Comparison of ENCODE assay signal across 11 mouse cellular contexts in the genomic region with DNA sequence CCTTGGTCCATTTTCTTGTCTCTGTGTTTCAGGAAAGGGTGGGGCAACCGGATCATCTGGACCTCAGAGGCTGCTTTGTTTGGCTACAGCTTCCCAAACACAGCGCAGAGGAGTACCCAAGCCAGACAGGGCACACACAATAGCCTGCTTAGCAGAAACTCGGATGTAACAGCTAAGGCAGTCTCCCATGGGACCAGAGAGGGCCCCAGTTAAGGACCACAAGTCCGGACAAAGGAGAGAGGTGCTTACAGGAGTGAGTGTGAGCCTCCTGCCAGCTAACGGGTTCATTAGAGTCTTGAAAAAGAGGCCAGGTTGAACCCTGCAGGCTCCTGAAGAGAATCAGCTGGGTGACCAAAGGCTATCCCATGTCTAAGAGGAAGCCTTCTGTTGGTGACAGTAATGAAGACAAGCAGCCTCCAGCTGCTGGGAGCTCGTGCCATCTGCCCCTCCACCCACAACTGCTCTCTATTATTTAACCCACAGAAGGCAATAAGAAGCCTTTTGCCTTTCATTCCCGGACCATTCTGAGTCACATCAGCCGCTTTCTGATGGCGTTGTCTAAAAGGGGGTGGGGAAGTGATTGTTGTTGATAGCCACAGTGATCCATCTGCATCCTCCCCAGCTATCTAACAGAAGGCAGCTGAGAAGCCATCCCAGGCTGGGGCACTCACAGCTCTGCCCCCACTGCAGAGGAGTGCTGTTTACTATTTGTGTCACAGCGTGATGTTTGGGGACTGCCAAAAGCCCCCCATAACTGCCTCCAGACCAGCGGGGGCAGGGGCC. TPM values are rescaled to one million over a fixed set of nuclear protein-coding genes. Genes with fewer than 3 reads are reported as not detected.
A peak's percentile ranks its signal among the peaks of the same experiment; 100 is the strongest.
DNase-seq lines count a peak whose midpoint lies in the region; ATAC-seq lines count a peak whose summit lies in the region.
"Had no signal": no experiment of that assay in that cellular context is flagged by ENCODE, and none has a peak within 500 bp of the region (broad histone marks: within the 10 kb centered on the region; RNA-seq: fewer than 3 reads in every experiment).

No protein-coding gene starts in this region.

- H3K4me2 ChIP-seq in embryonic facial prominence, embryonic 14.5 days (ENCODE audit: low read depth, low read length): no peak overlapping the region
- H3K4me2 ChIP-seq in midbrain, embryonic 15.5 days: no peak overlapping the region
- H3K4me2 ChIP-seq: heart, embryonic 15.5 days; lung, embryonic 15.5 days had no signal

- H3K4me3 ChIP-seq in embryonic facial prominence, embryonic 14.5 days (ENCODE audit: low read depth, low read length): no peak overlapping the region
- no peak overlapping the region for H3K4me3 ChIP-seq in midbrain, embryonic 15.5 days
- H3K4me3 ChIP-seq: heart, embryonic 15.5 days; lung, embryonic 15.5 days had no signal

- H3K9ac ChIP-seq in embryonic facial prominence, embryonic 14.5 days (ENCODE audit: low read depth, low read length): no peak overlapping the region
- H3K9ac ChIP-seq in midbrain, embryonic 15.5 days: no peak overlapping the region
- H3K9ac ChIP-seq: heart, embryonic 15.5 days; lung, embryonic 15.5 days had no signal

- no peaks in the 10 kb centered on the region for H3K27me3 ChIP-seq in embryonic facial prominence, embryonic 14.5 days (replicated peaks; ENCODE audit: control insufficient read depth, insufficient read depth, low read length)
- no peaks in the 10 kb centered on the region for H3K27me3 ChIP-seq in midbrain, embryonic 15.5 days (replicated peaks)
- H3K27me3 ChIP-seq: heart, embryonic 15.5 days; lung, embryonic 15.5 days; Patski had no signal

- H3K36me3 ChIP-seq in embryonic facial prominence, embryonic 14.5 days (ENCODE audit: control insufficient read depth, insufficient read depth, low read length): no peaks in the 10 kb centered on the region
- no peaks in the 10 kb centered on the region for H3K36me3 ChIP-seq in midbrain, embryonic 15.5 days (replicated peaks)
- H3K36me3 ChIP-seq: heart, embryonic 15.5 days; lung, embryonic 15.5 days had no signal

- 52% methylated on average over 11 of the region's 11 CpGs for WGBS in embryonic facial prominence, embryonic 14.5 days
- whole genome bisulfite sequencing in midbrain, embryonic 15.5 days: 40% methylated on average over 11 of the region's 11 CpGs

- H3K4me1 ChIP-seq in embryonic facial prominence, embryonic 14.5 days (ENCODE audit: control insufficient read depth, insufficient read depth, low read length): no peaks in the 10 kb centered on the region
- H3K4me1 ChIP-seq in midbrain, embryonic 15.5 days: no peaks in the 10 kb centered on the region
- H3K4me1 ChIP-seq: heart, embryonic 15.5 days; lung, embryonic 15.5 days had no signal

- ATAC-seq in embryonic facial prominence, embryonic 14.5 days (ENCODE audit: low read depth): peak; percentile 53; the same call in 1 of the 2 replicates
- peak; percentile 48; the same call in 1 of the 2 replicates for ATAC-seq in midbrain, embryonic 15.5 days (replicated peaks)
- no peak for ATAC-seq in monocyte, adult 5-6 weeks (replicated peaks; ENCODE audit: insufficient number of reproducible peaks, low FRiP score, low TSS enrichment, poor library complexity, severe bottlenecking)
- ATAC-seq: Patski had no signal

- H3K27ac ChIP-seq in embryonic facial prominence, embryonic 14.5 days (replicated peaks; ENCODE audit: low read depth, low read length): no peak overlapping the region
- H3K27ac ChIP-seq in midbrain, embryonic 15.5 days: no peak overlapping the region
- H3K27ac ChIP-seq: heart, embryonic 15.5 days; lung, embryonic 15.5 days had no signal

- peak; percentile 34 for DNase-seq in embryo, embryonic 10 days (ENCODE audit: low spot score)
- DNase-seq in embryo, embryonic 9.5 days (ENCODE audit: extremely low spot score): no peak
- peak; percentile 50 for DNase-seq in embryonic facial prominence, embryonic 14.5 days (ENCODE audit: low spot score)
- DNase-seq in layer of hippocampus, adult 8-10 months (ENCODE audit: low spot score in 2 of 2): peak; percentile 33 to 39
- no peak for DNase-seq in liver
- DNase-seq in left cerebral cortex, adult 11 months (ENCODE audit: low spot score): no peak

- no peaks in the 10 kb centered on the region for H3K9me3 ChIP-seq in embryonic facial prominence, embryonic 14.5 days (ENCODE audit: control insufficient read depth, low read length)
- no peaks in the 10 kb centered on the region for H3K9me3 ChIP-seq in midbrain, embryonic 15.5 days
- H3K9me3 ChIP-seq: heart, embryonic 15.5 days; lung, embryonic 15.5 days had no signal

RNA-seq across cellular contexts. Expression of gene Sstr2, which starts 35.1 kb away (rescaled TPM):
- polyA plus RNA-seq in embryonic facial prominence, embryonic 14.5 days (2014; fragmentation: Nextera tagmentation; extraction: Ambion mirVana): 0.71 and 1.0 TPM in 2 replicates
- 10 to 100 TPM; 17.5 to 20.8 (median 19.0) TPM for total RNA-seq in layer of hippocampus, adult 8-10 months (2022)
- 15.5 and 20.5 TPM in 2 replicates for polyA plus RNA-seq in midbrain, embryonic 15.5 days (2015; fragmentation: Nextera tagmentation; extraction: Ambion mirVana)
- total RNA-seq in monocyte, adult 5-6 weeks (2017): 0.29 TPM in 1 of 3 replicates, not detected in the others

Comparison
In these comparisons a context has a peak if more than half of its experiments do, and no peak if none do; other contexts are left out.
1. DNase-seq: peak in embryo, embryonic 10 days (single experiment), embryonic facial prominence, embryonic 14.5 days (single experiment) and layer of hippocampus, adult 8-10 months (2 of 2); none in embryo, embryonic 9.5 days (single experiment), liver (single experiment) and left cerebral cortex, adult 11 months (single experiment).
2. RNA of gene Sstr2, which starts 35.1 kb away (total RNA-seq): 17.5 to 20.8 TPM in layer of hippocampus, adult 8-10 months; 0.29 TPM in monocyte, adult 5-6 weeks; every median in the first group is over 10 times any median in the second.